ENCODE assay signal across 11 mouse cellular contexts in the genomic region with DNA sequence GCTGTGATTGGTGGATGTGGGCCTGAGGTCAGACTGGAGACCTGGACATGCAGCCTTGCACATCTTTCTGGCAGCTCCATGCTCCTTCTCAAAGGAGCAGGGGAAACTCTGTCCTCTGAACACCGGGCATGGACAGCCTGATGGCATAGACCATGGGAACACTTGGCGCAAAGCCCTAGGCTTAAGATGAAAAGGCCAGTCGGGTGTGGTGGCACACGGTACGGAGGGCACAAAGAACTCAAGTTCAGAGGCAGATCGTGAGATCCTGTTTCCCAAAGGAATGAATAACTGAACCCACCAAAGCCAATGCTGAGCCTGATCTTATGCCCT. TPM values are rescaled to one million over a fixed set of nuclear protein-coding genes. Genes with fewer than 3 reads are reported as not detected.
DNase-seq lines count a peak whose midpoint lies in the region; ATAC-seq and TF ChIP-seq lines count a peak whose summit lies in the region.
"Had no signal": no experiment of that assay in that cellular context is flagged by ENCODE, and none has a peak within 500 bp of the region (broad histone marks: within the 10 kb centered on the region; RNA-seq: fewer than 3 reads in every experiment).

No protein-coding gene starts in this region.

- no peak overlapping the region for H3K9ac ChIP-seq in kidney, postnatal 0 days (ENCODE audit: low read depth, low read length)
- no peak overlapping the region for H3K9ac ChIP-seq in embryonic facial prominence, embryonic 14.5 days (ENCODE audit: low read depth, low read length)
- no peak overlapping the region for H3K9ac ChIP-seq in liver, embryonic 13.5 days
- H3K9ac ChIP-seq: limb, embryonic 13.5 days had no signal

- 51% methylated on average over 6 of the region's 6 CpGs for WGBS in kidney, postnatal 0 days
- WGBS in embryonic facial prominence, embryonic 14.5 days: 64% methylated on average over 6 of the region's 6 CpGs
- WGBS in liver, embryonic 13.5 days (ENCODE audit: insufficient replicate concordance): 78% methylated on average over 6 of the region's 6 CpGs

- no peaks in the 10 kb centered on the region for H3K9me3 ChIP-seq in kidney, postnatal 0 days (replicated peaks; ENCODE audit: low read length)
- H3K9me3 ChIP-seq in embryonic facial prominence, embryonic 14.5 days (ENCODE audit: control insufficient read depth, low read length): no peaks in the 10 kb centered on the region
- H3K9me3 ChIP-seq in liver, embryonic 13.5 days (replicated peaks): no peaks in the 10 kb centered on the region
- H3K9me3 ChIP-seq: limb, embryonic 13.5 days had no signal

- H3K36me3 ChIP-seq in kidney, postnatal 0 days (ENCODE audit: insufficient read depth, low read length): no peaks in the 10 kb centered on the region
- no peaks in the 10 kb centered on the region for H3K36me3 ChIP-seq in embryonic facial prominence, embryonic 14.5 days (ENCODE audit: control insufficient read depth, insufficient read depth, low read length)
- H3K36me3 ChIP-seq in liver, embryonic 13.5 days: no peaks in the 10 kb centered on the region
- H3K36me3 ChIP-seq: limb, embryonic 13.5 days had no signal

- H3K27ac ChIP-seq in gastrocnemius, adult 2 months: peak overlapping the region; percentile 59
- H3K27ac ChIP-seq in kidney, postnatal 0 days: peak overlapping the region; percentile 51
- H3K27ac ChIP-seq in embryonic facial prominence, embryonic 14.5 days (replicated peaks; ENCODE audit: low read depth, low read length): peak overlapping the region; percentile 35; the same call in 1 of the 2 replicates
- H3K27ac ChIP-seq in liver, embryonic 13.5 days: 0 out of 2 replicates have a peak overlapping the region, but pooled peaks have one; percentile 43
- H3K27ac ChIP-seq: layer of hippocampus, adult 2 months had no signal

- H3K4me1 ChIP-seq in kidney, postnatal 0 days (replicated peaks; ENCODE audit: insufficient read depth, low read length): peaks cover 42% of the 10 kb centered on the region
- peaks cover 44% of the 10 kb centered on the region for H3K4me1 ChIP-seq in embryonic facial prominence, embryonic 14.5 days (ENCODE audit: control insufficient read depth, insufficient read depth, low read length)
- peaks cover 41% of the 10 kb centered on the region for H3K4me1 ChIP-seq in liver, embryonic 13.5 days (replicated peaks)

- no peaks in the 10 kb centered on the region for H3K27me3 ChIP-seq in kidney, postnatal 0 days (ENCODE audit: insufficient read depth, low read length)
- no peaks in the 10 kb centered on the region for H3K27me3 ChIP-seq in embryonic facial prominence, embryonic 14.5 days (replicated peaks; ENCODE audit: control insufficient read depth, insufficient read depth, low read length)
- H3K27me3 ChIP-seq in liver, embryonic 13.5 days: no peaks in the 10 kb centered on the region
- H3K27me3 ChIP-seq: limb, embryonic 13.5 days had no signal

- TF ChIP-seq CTCF in gastrocnemius, adult 2 months (IDR thresholded peaks at IDR 0.05): no peak
- no peak for TF ChIP-seq CTCF in kidney, postnatal 0 days (IDR thresholded peaks at IDR 0.05; ENCODE audit: low read depth)

- intact Hi-C loops in gastrocnemius, adult 2 months (cut with DNase I): no loop called here

- no peak for ATAC-seq in kidney, postnatal 0 days (replicated peaks; ENCODE audit: low FRiP score, low read depth)
- no peak for ATAC-seq in embryonic facial prominence, embryonic 14.5 days (ENCODE audit: low read depth)
- ATAC-seq in liver, embryonic 13.5 days (ENCODE audit: low read depth): no peak

- DNase-seq in gastrocnemius, adult 2 months: no peak
- DNase-seq in gastrocnemius, postnatal 25 days: no peak
- DNase-seq in kidney, postnatal 0 days (ENCODE audit: low spot score): no peak
- no peak for DNase-seq in kidney, adult 11 months
- DNase-seq in embryonic facial prominence, embryonic 14.5 days (ENCODE audit: low spot score): no peak
- no peak for DNase-seq in liver, embryonic 13.5 days
- DNase-seq in spleen, postnatal 10 days (ENCODE audit: low spot score in 2 of 2): no peak
- DNase-seq in spleen, adult 18-20 months: no peak
- DNase-seq: cerebellum, postnatal 36 days had no signal

- no peak overlapping the region for H3K4me2 ChIP-seq in kidney, postnatal 0 days (ENCODE audit: low read length)
- H3K4me2 ChIP-seq in embryonic facial prominence, embryonic 14.5 days (ENCODE audit: low read depth, low read length): no peak overlapping the region
- H3K4me2 ChIP-seq in liver, embryonic 13.5 days: no peak overlapping the region
- H3K4me2 ChIP-seq: limb, embryonic 13.5 days had no signal

- no peak overlapping the region for H3K4me3 ChIP-seq in gastrocnemius, adult 2 months
- no peak overlapping the region for H3K4me3 ChIP-seq in kidney, postnatal 0 days (replicated peaks; ENCODE audit: low read depth, low read length)
- H3K4me3 ChIP-seq in embryonic facial prominence, embryonic 14.5 days (ENCODE audit: low read depth, low read length): no peak overlapping the region
- no peak overlapping the region for H3K4me3 ChIP-seq in liver, embryonic 13.5 days (replicated peaks)
- H3K4me3 ChIP-seq: layer of hippocampus, adult 2 months; limb, embryonic 13.5 days had no signal

RNA-seq across cellular contexts. Expression of a gene that starts 43.6 kb away (rescaled TPM):
- 10 to 100 TPM; 23.2 to 29.0 TPM for total RNA-seq in gastrocnemius, adult 2 months (2021)
- 10 to 100 TPM; 20.6 to 22.9 TPM for total RNA-seq in gastrocnemius, postnatal 25 days (2021)
- 42.3 and 44.2 TPM in 2 replicates for polyA plus RNA-seq in kidney, postnatal 0 days (2015; fragmentation: Nextera tagmentation; extraction: Ambion mirVana)
- 33.8 and 34.7 TPM in 2 replicates for polyA plus RNA-seq in embryonic facial prominence, embryonic 14.5 days (2014; fragmentation: Nextera tagmentation; extraction: Ambion mirVana)
- polyA plus RNA-seq in liver, embryonic 13.5 days (2015; fragmentation: Nextera tagmentation; extraction: Ambion mirVana): 13.6 and 18.2 TPM in 2 replicates
